Mouse (Mus musculus) liver, embryonic 14.5 days (tissue): ENCODE measurements around the gene Olfr101. TPM values are rescaled to one million over a fixed set of nuclear protein-coding genes. Genes with fewer than 3 reads are reported as not detected.

Experiments used
- ATAC-seq: fragments of 200-750 bp; cut with Nextera tagmentation; 2 replicates; pipeline ENCODE4 v1.8.0; 2017; ENCODE audit warnings: moderate number of reproducible peaks, mild to moderate bottlenecking, moderate library complexity; ENCODE audit not compliant: insufficient read depth
- DNase-seq, 3 experiments: peaks; one replicate each; pipeline ENCODE4 v3.0.0-alpha.2; 2012 to 2013; ENCODE audit warnings: low read depth in 3 of 3, low spot score in 3 of 3
- H3K27ac ChIP-seq: fragments of 300-500 bp; sonication (generic); 2 replicates; pipeline ENCODE4 v1.5.1; 2014; ENCODE audit warnings: moderate library complexity, mild to moderate bottlenecking, control low read depth, inconsistent platforms
- H3K27me3 ChIP-seq: fragments of 300-500 bp; sonication (generic); 2 replicates; pipeline ENCODE4 v1.6.1; 2014; ENCODE audit warnings: mild to moderate bottlenecking, low read length, moderate library complexity; ENCODE audit not compliant: control insufficient read depth, insufficient read depth
- H3K36me3 ChIP-seq: fragments of 300-500 bp; sonication (generic); replicated peaks from 2 replicates; pipeline ENCODE4 v1.6.1; 2014; ENCODE audit warnings: low read depth; ENCODE audit not compliant: control insufficient read depth, insufficient read depth
- H3K4me1 ChIP-seq, 2 experiments: fragments of 200-500 bp in 1 of 2; fragments of 300-500 bp in 1 of 2; sonication (generic) in 1 of 2; replicated peaks; 2 replicates each; pipeline ENCODE4 v1.6.1; 2012 to 2014; ENCODE audit warnings: antibody characterized with exemption in 1 of 2, inconsistent platforms in 1 of 2, low read length in 1 of 2; ENCODE audit not compliant: control insufficient read depth in 2 of 2, insufficient read depth in 2 of 2
- H3K4me2 ChIP-seq: fragments of 300-500 bp; sonication (generic); 2 replicates; pipeline ENCODE4 v1.6.1; 2014; ENCODE audit warnings: low read depth, mild to moderate bottlenecking, control low read depth, moderate library complexity
- H3K4me3 ChIP-seq, 2 experiments: fragments of 200-500 bp in 1 of 2; fragments of 300-500 bp in 1 of 2; sonication (generic) in 1 of 2; 2 replicates each; pipeline ENCODE4 v1.5.1; 2012 to 2014; ENCODE audit warnings: low read depth in 2 of 2, low read length in 2 of 2, mild to moderate bottlenecking in 2 of 2, control low read depth in 1 of 2, inconsistent platforms in 1 of 2, moderate library complexity in 1 of 2; ENCODE audit not compliant: insufficient read depth in 1 of 2
- H3K9ac ChIP-seq: fragments of 300-500 bp; sonication (generic); replicated peaks from 2 replicates; pipeline ENCODE4 v1.6.1; 2014; ENCODE audit warnings: mild to moderate bottlenecking, control low read depth, moderate library complexity
- H3K9me3 ChIP-seq: fragments of 300-500 bp; sonication (generic); 2 replicates; pipeline ENCODE4 v1.6.1; 2016; ENCODE audit warnings: low read length, mixed read lengths; ENCODE audit not compliant: control insufficient read depth
- CTCF ChIP-seq: IDR thresholded peaks from 2 replicates; pipeline ENCODE4 v1.5.1; 2016; ENCODE audit warnings: antibody characterized with exemption, low read depth, control low read depth
- EP300 ChIP-seq: IDR thresholded peaks from 2 replicates; pipeline ENCODE4 v1.6.1; 2016; ENCODE audit warnings: antibody characterized with exemption, low read depth
- WGBS: fragments of 180-500 bp; shearing (Covaris S2); extraction: QIAGEN DNeasy Blood & Tissue Kit; methylation state at CpG from one replicate; pipeline ENCODE4 v1.1.7; 2014; ENCODE audit not compliant: insufficient replicate concordance; 5-methylcytosine and 5-hydroxymethylcytosine counted together
- polyA plus RNA-seq, 2 experiments: library from polyadenylated mRNA; depleted of rRNA in 1 of 2; stranded (reverse) in 1 of 2; unstranded in 1 of 2; fragments of >200 nt; fragmentation: Nextera tagmentation in 1 of 2; extraction: Ambion mirVana in 1 of 2; gene quantifications; 2 replicates each; pipeline versions ENCODE4 v1.2.1 to v1.2.3; 2012 to 2014

Gene Olfr101
- polyA plus RNA-seq, 2 experiments = not detected

- 44% methylated on average over 1 of the region's 1 CpGs for WGBS
- Histone ChIP-seq H3K9ac (no peak within 1 kb of the TSS), H3K4me2 (no peak within 1 kb of the TSS), H3K27me3 (no peaks in the 10 kb centered on the region), H3K36me3 (no peaks in the 10 kb centered on the region), H3K4me1 (no peaks in the 10 kb centered on the region), H3K9me3 (no peaks in the 10 kb centered on the region), H3K4me3 (no peak within 1 kb of the TSS), H3K27ac (no peak within 1 kb of the TSS)
- ATAC-seq (no peak), DNase-seq (no peak)
- TF ChIP-seq CTCF (no peak), EP300 (no peak)
These were observed 20.8 kb downstream of the Olfr101 start, which contains the start of gene Olfr99 for GRCm38 (mm10) chr17:37283360-37283759. Gene Olfr99, minus strand, starts transcription at chr17:37283460.

DNA sequence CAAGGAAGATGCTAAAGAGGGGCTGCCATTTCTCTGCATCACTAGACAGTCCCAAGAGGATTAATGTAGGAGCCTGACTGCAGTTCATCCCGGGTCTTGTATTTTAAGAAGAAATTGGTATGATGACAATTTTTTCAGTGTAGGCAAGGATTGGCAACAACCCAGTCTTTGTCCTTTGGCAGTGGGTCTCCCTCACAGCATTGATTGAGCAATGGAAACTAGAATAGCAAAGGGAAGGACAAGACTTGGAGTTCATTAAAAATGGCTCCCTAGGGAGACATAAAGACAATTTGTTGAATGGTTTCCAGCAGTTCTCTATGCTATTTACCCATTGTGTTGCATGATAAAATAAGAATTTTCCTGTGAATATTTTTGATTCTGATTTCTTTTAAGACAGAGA, 23.8 kb downstream of the Olfr101 start:
- no peak for ATAC-seq
- Histone ChIP-seq H3K4me1 (no peaks in the 10 kb centered on the region), H3K9ac (no peak overlapping the region), H3K9me3 (no peaks in the 10 kb centered on the region), H3K27ac (no peak overlapping the region), H3K27me3 (no peaks in the 10 kb centered on the region), H3K4me2 (no peak overlapping the region), H3K4me3 (no peak overlapping the region), H3K36me3 (no peaks in the 10 kb centered on the region)
- no peak for DNase-seq
- 53% methylated on average over 1 of the region's 1 CpGs for WGBS
- no peak for TF ChIP-seq CTCF
- TF ChIP-seq EP300 = no peak

DNA sequence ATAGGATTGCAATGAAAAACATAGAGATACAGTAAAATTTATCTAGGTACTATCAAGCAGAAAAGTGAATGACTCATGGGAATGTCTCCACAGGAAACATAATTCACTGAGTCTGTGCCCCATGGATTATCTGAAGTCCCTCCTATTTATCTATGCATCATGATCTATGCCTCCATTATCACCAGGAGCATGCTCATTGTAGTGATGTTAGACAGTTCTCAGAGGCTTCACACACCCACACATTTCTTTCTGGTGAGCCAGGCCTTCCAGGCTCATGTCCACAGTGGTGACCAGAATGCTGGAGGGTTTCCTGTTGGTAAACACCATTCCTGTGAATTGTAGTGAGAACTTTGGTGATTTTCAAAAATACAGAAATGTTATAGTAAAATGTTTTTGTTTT, 27.5 kb downstream of the Olfr101 start:
- Histone ChIP-seq H3K9ac (no peak overlapping the region), H3K27me3 (no peaks in the 10 kb centered on the region), H3K9me3 (no peaks in the 10 kb centered on the region), H3K36me3 (no peaks in the 10 kb centered on the region), H3K4me3 (no peak overlapping the region), H3K27ac (no peak overlapping the region), H3K4me1 (no peaks in the 10 kb centered on the region), H3K4me2 (no peak overlapping the region)
- TF ChIP-seq CTCF (no peak), EP300 (no peak)
- ATAC-seq (no peak), DNase-seq (no peak)

DNA sequence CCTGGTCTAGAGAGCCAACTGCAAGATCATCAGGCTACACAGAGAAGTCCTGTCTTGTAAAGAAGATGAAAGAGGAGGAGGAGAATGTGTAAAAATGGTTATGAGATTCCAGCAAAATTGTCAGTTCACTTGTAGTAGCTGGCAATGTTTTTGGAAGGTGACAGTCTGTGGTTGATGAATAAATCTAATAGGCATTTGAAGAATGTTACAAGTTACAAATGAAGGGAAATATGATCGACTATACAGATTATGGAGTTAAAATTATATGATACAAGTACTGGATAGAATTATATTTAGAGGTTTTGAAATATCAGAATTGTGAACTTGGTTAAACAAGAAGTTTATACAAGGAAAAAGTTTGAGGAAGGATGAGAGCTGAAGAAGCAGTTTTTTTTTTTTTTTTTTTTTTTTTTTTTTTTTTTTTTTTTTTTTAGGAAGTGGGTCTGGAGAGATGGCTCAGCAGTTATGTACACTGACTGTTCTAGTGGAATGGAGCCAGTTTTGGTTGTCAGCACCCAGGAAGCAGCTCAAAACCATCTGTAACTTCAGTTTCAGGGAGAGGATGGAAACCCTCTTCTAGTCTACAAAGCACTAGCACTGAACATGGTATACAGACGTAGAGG, 28.4 kb downstream of the Olfr101 start:
- H3K4me3 ChIP-seq = no peak overlapping the region
- TF ChIP-seq CTCF (no peak), EP300 (no peak)
- H3K4me1 ChIP-seq = no peaks in the 10 kb centered on the region
- H3K9ac ChIP-seq = no peak overlapping the region
- no peaks in the 10 kb centered on the region for H3K9me3 ChIP-seq
- DNase-seq (no peak), ATAC-seq (no peak)
- no peak overlapping the region for H3K27ac ChIP-seq
- no peak overlapping the region for H3K4me2 ChIP-seq
- no peaks in the 10 kb centered on the region for H3K27me3 ChIP-seq
- WGBS = 47% methylated on average over 2 of the region's 2 CpGs
- no peaks in the 10 kb centered on the region for H3K36me3 ChIP-seq

DNA sequence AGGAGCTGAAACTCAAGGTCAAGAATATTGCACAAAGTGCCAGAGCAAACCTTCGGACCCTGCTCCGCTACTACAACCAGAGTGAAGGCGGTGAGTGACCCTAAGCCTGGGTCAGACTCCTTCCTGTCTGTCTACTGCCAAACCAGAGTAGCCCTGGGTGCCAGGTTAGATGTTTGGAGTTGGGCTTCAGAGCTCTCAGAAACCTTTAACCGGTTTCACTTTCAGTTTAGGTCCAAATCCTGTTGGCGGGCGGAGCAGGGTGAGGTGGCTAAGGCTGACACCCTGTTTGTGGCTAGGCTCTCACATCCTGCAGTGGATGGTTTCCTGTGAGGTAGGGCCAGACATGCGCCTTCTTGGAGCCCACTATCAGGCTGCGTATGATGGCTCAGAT, 33.4 kb downstream of the Olfr101 start:
- Histone ChIP-seq H3K27me3 (no peaks in the 10 kb centered on the region), H3K4me2 (peak overlapping the region; percentile 68), H3K9me3 (no peaks in the 10 kb centered on the region), H3K9ac (no peak overlapping the region; the same call in 1 of the 2 replicates), H3K36me3 (no peaks in the 10 kb centered on the region), H3K4me1 (no peaks in the 10 kb centered on the region; a peak in 1 of 4 replicates), H3K4me3 (peak overlapping the region; percentile 60 to 91), H3K27ac (no peak overlapping the region)
- ATAC-seq (peak; percentile 47), DNase-seq (no peak)
- WGBS = 17% methylated on average over 8 of the region's 8 CpGs
- TF ChIP-seq EP300 = no peak
- TF ChIP-seq CTCF = no peak
